Mouse (Mus musculus) heart, embryonic 16.5 days (tissue): Measurements from ENCODE around the gene Eif4g2. TPM values are rescaled to one million over a fixed set of nuclear protein-coding genes. Genes with fewer than 3 reads are reported as not detected.

Source experiments
- ATAC-seq: fragments of 200-750 bp; cut with Nextera tagmentation; replicated peaks from 2 replicates; pipeline ENCODE4 v1.8.0; 2017; ENCODE audit warnings: moderate number of reproducible peaks; ENCODE audit not compliant: insufficient read depth, low FRiP score; ENCODE audit errors: extremely low read depth
- H3K27ac ChIP-seq: fragments of 300-500 bp; sonication (generic); 2 replicates; pipeline ENCODE4 v1.5.1; 2014; ENCODE audit warnings: mild to moderate bottlenecking, low read length, control low read depth, moderate library complexity
- H3K27me3 ChIP-seq: fragments of 300-500 bp; sonication (generic); 2 replicates; pipeline ENCODE4 v1.6.1; 2014; ENCODE audit warnings: low read length, mixed read lengths; ENCODE audit not compliant: control insufficient read depth, insufficient read depth
- H3K36me3 ChIP-seq: fragments of 300-500 bp; sonication (generic); 2 replicates; pipeline ENCODE4 v1.6.1; 2014; ENCODE audit not compliant: control insufficient read depth, insufficient read depth
- H3K4me1 ChIP-seq: fragments of 300-500 bp; sonication (generic); 2 replicates; pipeline ENCODE4 v1.6.1; 2014; ENCODE audit warnings: low read length, mixed read lengths; ENCODE audit not compliant: control insufficient read depth, insufficient read depth
- H3K4me2 ChIP-seq: fragments of 300-500 bp; sonication (generic); 2 replicates; pipeline ENCODE4 v1.6.1; 2014; ENCODE audit warnings: low read depth, mild to moderate bottlenecking, control low read depth, low read length
- H3K4me3 ChIP-seq: fragments of 300-500 bp; sonication (generic); 2 replicates; pipeline ENCODE4 v1.5.1; 2014; ENCODE audit warnings: mild to moderate bottlenecking, control low read depth, low read length
- H3K9ac ChIP-seq: fragments of 300-500 bp; sonication (generic); 2 replicates; pipeline ENCODE4 v1.6.1; 2014; ENCODE audit warnings: low read length, control low read depth
- H3K9me3 ChIP-seq: fragments of 300-500 bp; sonication (generic); replicated peaks from 2 replicates; pipeline ENCODE4 v1.6.1; 2016; ENCODE audit warnings: low read length; ENCODE audit not compliant: control insufficient read depth
- WGBS: fragments of 180-500 bp; shearing (Covaris S2); extraction: QIAGEN DNeasy Blood & Tissue Kit; methylation state at CpG from one replicate; pipeline ENCODE4 v1.1.7; 2014; 5-methylcytosine and 5-hydroxymethylcytosine counted together
- polyA plus RNA-seq: library from polyadenylated mRNA; unstranded; fragments of >200 nt; fragmentation: Nextera tagmentation; extraction: Ambion mirVana; gene quantifications from 2 replicates; pipeline ENCODE4 v1.2.1, GENCODE M21; 2015

Eif4g2 gene
- 544 and 627 TPM in 2 replicates for polyA plus RNA-seq

- peak within 1 kb of the TSS; percentile 99 for H3K27ac ChIP-seq
- peaks cover 28% of the 10 kb centered on the region for H3K36me3 ChIP-seq
- no peaks in the 10 kb centered on the region for H3K9me3 ChIP-seq
- under 1% methylated on average over 70 of the region's 70 CpGs for WGBS
- no peaks in the 10 kb centered on the region for H3K27me3 ChIP-seq
- peak; percentile 98 for ATAC-seq
- H3K4me2 ChIP-seq = peak within 1 kb of the TSS; percentile 90
- peak within 1 kb of the TSS; percentile 79 for H3K4me3 ChIP-seq
- peak within 1 kb of the TSS; percentile 98 for H3K9ac ChIP-seq
- H3K4me1 ChIP-seq = peaks cover 18% of the 10 kb centered on the region
Measured at GRCm38 (mm10) chr7:111082822-111083732, at the start of gene Eif4g2. Eif4g2 (minus strand) TSS chr7:111083030.

GRCm38 (mm10) chr7:111132596-111132995 is 49.8 kb upstream of the Eif4g2 start:
- Histone ChIP-seq H3K4me1 (peaks cover 15% of the 10 kb centered on the region), H3K9me3 (no peaks in the 10 kb centered on the region), H3K4me3 (no peak overlapping the region), H3K27me3 (no peaks in the 10 kb centered on the region), H3K9ac (no peak overlapping the region), H3K36me3 (no peaks in the 10 kb centered on the region), H3K4me2 (no peak overlapping the region), H3K27ac (no peak overlapping the region)
- 66% methylated on average over 2 of the region's 2 CpGs for WGBS
- no peak for ATAC-seq

GRCm38 (mm10) chr7:111126636-111127395 is 44.0 kb upstream of the Eif4g2 start:
- Histone ChIP-seq H3K27me3 (no peaks in the 10 kb centered on the region), H3K9ac (no peak overlapping the region), H3K36me3 (no peaks in the 10 kb centered on the region), H3K4me2 (no peak overlapping the region), H3K4me1 (peaks cover 4% of the 10 kb centered on the region), H3K27ac (no peak overlapping the region), H3K4me3 (no peak overlapping the region), H3K9me3 (no peaks in the 10 kb centered on the region)
- WGBS = 59% methylated on average over 3 of the region's 3 CpGs
- no peak for ATAC-seq

GRCm38 (mm10) chr7:111123761-111124546 is 41.1 kb upstream of the Eif4g2 start:
- no peak overlapping the region for H3K9ac ChIP-seq
- H3K4me3 ChIP-seq = no peak overlapping the region
- H3K9me3 ChIP-seq = no peaks in the 10 kb centered on the region
- no peak overlapping the region for H3K27ac ChIP-seq
- ATAC-seq = no peak
- H3K4me2 ChIP-seq = no peak overlapping the region
- H3K4me1 ChIP-seq = peaks cover 12% of the 10 kb centered on the region
- no peaks in the 10 kb centered on the region for H3K27me3 ChIP-seq
- no peaks in the 10 kb centered on the region for H3K36me3 ChIP-seq
- WGBS = 94% methylated on average over 2 of the region's 2 CpGs

- Histone ChIP-seq H3K36me3 (peaks cover 5% of the 10 kb centered on the region; the same call in 1 of the 2 replicates), H3K4me3 (peak overlapping the region; percentile 74), H3K9ac (peak overlapping the region; percentile 90), H3K27me3 (no peaks in the 10 kb centered on the region), H3K4me1 (peaks cover 12% of the 10 kb centered on the region), H3K27ac (peak overlapping the region; percentile 98), H3K9me3 (no peaks in the 10 kb centered on the region), H3K4me2 (peak overlapping the region; percentile 91)
- under 1% methylated on average over 44 of the region's 44 CpGs for whole genome bisulfite sequencing
- ATAC-seq = peak; percentile 99
Measured at GRCm38 (mm10) chr7:111122531-111123130, 39.8 kb upstream of the Eif4g2 start.

- Histone ChIP-seq H3K9me3 (no peaks in the 10 kb centered on the region), H3K4me3 (peak overlapping the region; percentile 74), H3K27ac (peak overlapping the region; percentile 98), H3K36me3 (peaks cover 6% of the 10 kb centered on the region; the same call in 1 of the 2 replicates), H3K9ac (peak overlapping the region; percentile 90), H3K4me2 (peak overlapping the region; percentile 78), H3K4me1 (peaks cover 12% of the 10 kb centered on the region), H3K27me3 (no peaks in the 10 kb centered on the region)
- ATAC-seq = peak; percentile 82
- WGBS = under 1% methylated on average over 34 of the region's 34 CpGs
Measured at GRCm38 (mm10) chr7:111122084-111122530, 39.3 kb upstream of the Eif4g2 start.

GRCm38 (mm10) chr7:111121522-111121921 is 38.7 kb upstream of the Eif4g2 start:
- 39% methylated on average over 9 of the region's 9 CpGs for WGBS
- H3K9ac ChIP-seq = peak overlapping the region; percentile 90
- H3K27ac ChIP-seq = peak overlapping the region; percentile 98
- H3K4me2 ChIP-seq = peak overlapping the region; percentile 78
- H3K9me3 ChIP-seq = no peaks in the 10 kb centered on the region
- H3K27me3 ChIP-seq = no peaks in the 10 kb centered on the region
- H3K36me3 ChIP-seq = peaks cover 6% of the 10 kb centered on the region; the same call in 1 of the 2 replicates
- H3K4me1 ChIP-seq = peaks cover 12% of the 10 kb centered on the region
- no peak for ATAC-seq
- H3K4me3 ChIP-seq = peak overlapping the region; percentile 74

- peak overlapping the region; percentile 21; the same call in 1 of the 2 replicates for H3K27ac ChIP-seq
- H3K4me3 ChIP-seq = no peak overlapping the region
- no peak overlapping the region for H3K9ac ChIP-seq
- H3K4me1 ChIP-seq = no peaks in the 10 kb centered on the region
- no peak for ATAC-seq
- WGBS = 45% methylated on average over 2 of the region's 2 CpGs
- H3K36me3 ChIP-seq = peaks cover 11% of the 10 kb centered on the region
- H3K4me2 ChIP-seq = no peak overlapping the region
- no peaks in the 10 kb centered on the region for H3K27me3 ChIP-seq
- no peaks in the 10 kb centered on the region for H3K9me3 ChIP-seq
Measured at GRCm38 (mm10) chr7:111109561-111109960, 26.7 kb upstream of the Eif4g2 start.
